Mouse (Mus musculus) heart, adult 18-20 months (tissue): ENCODE measurements around the gene Slc45a3. TPM values are rescaled to one million over a fixed set of nuclear protein-coding genes. Genes with fewer than 3 reads are reported as not detected.
A peak's percentile ranks its signal among the peaks of the same experiment; 100 is the strongest.

Source experiments
- DNase-seq, 2 experiments: peaks; one replicate each; pipeline ENCODE4 v3.0.0; 2021 to 2022; ENCODE audit warnings: mixed read lengths in 1 of 2
- long read RNA-seq, 2 experiments: library from polyadenylated mRNA; stranded (forward); transcript quantifications; one replicate each; pipeline ENCODE4 v2.0.0; 2021
- total RNA-seq, 2 experiments: library from RNA; stranded (reverse); gene quantifications; 2 replicates each; pipeline ENCODE4 v1.2.3; 2021

Slc45a3 gene
- total RNA-seq, result 1 to 10 TPM; 5.4 to 6.9 TPM
- long read RNA-seq, experiment 1, partial matches to known transcripts, result 0 of 6 reads
- long read RNA-seq, experiment 1, other reads (novel, unspliced or antisense), result 2 of 6 reads
- long read RNA-seq, experiment 2, partial matches to known transcripts, result 1 of 4 reads
- long read RNA-seq, experiment 2, other reads (novel, unspliced or antisense), result 1 of 4 reads

DNA sequence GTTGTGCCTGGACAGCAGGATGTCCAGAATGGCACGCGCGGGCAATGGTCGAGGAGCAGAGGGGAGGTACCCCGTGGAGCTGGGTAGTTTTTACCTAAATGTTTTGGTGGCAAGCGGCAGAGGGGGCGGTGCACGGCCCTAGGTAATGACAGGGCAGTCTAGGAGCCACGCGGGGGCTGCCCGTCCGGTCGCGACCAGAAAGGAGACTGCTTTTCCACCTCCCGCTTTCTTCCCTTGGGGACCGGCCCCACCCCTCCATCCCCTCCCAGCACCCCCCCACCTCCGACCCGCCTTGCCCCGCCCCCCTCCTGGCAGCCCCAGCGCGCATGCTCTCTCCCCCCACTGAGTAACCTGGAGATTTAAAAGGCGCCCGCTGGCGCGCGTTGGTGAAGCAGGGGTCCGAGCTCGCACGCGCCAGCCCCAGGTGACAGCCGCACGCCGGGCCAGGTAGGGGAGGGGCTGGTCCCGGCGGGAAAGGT, at the start of gene Slc45a3:
Slc45a3 (plus strand) TSS at position 362 of the 479 bp plus-strand sequence.
- peak; percentile 68 to 73 for DNase-seq

DNA sequence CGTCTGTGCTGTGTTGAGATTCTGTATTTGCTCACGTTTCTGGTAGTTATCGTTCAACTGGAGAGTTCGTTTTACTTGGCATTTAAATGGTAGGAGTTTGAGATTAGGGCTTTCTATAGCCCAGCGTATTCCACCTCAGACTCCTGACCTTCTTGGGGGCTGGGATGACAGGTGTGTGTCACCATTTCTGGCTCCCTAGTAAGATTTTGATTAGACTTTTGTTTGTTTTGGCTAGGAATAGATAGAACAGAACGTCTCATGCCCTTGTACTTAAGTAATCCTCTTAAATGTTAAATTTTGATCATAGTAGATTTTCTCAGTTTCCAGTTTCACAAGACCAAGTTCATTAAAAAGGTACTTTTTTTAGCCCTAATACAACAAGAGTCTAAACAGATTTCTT, 45.1 kb upstream of the Slc45a3 start:
- DNase-seq, result no peak

DNA sequence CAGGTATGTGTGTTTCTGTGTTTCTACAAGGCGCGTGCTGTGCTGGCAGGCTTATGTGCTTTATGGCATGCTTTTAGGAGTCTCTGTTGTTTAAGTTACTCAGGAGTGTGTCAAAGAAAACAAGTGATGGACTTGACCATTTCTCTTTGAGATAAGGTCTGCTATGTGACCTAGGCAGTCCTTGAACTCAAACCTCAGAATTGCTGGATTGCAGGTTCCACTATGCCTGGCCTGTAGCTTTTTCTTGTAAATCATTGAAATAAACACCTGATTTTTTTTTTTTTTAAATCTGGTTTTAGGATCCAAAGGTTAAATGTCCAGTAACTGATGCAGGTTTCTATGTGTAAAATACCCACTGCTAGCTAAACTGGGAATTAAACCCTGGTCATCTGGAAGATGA, 43.7 kb upstream of the Slc45a3 start:
- DNase-seq, result no peak

DNA sequence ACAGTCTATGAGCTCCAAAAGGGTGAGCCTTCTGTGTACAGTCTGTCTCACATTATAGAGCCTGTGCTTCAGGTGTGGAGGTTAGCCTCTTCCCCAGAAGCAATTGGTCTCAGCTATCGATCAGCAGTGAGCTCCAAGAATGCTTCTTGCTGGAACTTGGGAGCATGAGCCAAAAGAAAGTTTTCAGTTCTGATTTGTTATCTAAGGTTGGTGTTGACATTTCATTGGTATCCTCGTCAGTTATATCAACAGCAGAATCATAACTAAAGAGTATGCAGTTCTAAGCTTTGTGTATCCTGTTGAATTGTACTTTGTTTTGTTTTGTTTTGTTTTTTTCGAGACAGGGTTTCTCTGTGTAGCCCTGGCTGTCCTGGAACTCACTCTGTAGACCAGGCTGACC, 40.7 kb upstream of the Slc45a3 start:
- no peak for DNase-seq

DNA sequence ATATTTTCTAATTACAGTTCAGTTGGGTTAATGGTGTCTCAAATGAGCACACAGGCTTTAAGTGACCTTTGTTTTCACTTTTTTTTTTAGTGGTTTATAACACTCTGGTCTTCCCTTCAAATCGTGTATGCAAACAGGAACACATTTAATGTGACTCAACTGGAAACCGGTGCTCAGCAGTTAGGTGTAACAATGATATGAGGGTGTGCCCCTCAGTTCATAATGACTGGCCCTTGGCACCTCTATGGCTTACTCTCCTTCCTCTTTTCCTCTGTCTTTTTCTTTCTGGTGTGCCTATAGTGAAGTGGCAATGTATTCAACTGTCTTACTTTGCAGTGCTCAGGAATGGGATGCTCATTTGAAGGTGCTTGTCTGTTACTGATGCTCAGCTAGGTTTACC, 29.3 kb upstream of the Slc45a3 start:
- DNase-seq, result no peak

DNA sequence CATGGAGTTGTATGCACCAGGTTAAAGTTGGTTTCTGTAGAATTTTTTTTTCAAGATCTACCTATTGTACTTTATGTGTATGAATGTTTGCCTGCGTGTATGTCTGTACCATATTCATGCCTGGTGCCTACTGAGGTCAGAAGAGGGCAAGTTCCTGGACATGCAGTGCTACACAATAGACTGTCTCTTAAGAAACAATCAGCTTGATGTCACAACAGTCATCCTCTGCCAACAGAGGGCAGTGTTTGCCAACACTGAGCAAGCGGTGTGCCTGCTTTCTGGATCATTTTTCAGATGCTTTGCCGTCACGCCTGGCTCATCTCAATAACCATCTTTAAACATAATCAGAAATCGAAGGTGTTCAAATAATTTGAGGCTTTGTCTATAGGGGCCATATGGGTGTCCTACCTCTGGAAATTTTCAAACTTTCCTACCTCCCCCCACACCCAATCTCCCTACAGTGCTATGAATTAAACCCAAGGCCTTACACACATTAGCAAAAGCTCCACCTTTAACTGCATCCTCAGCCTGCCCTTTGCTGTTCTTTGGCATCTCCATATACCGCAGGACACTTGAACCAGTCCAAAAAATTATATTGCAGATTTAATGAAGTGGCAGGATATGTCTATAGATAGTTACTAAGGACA, 25.0 kb upstream of the Slc45a3 start:
- DNase-seq, result peak; percentile 75 to 86

DNA sequence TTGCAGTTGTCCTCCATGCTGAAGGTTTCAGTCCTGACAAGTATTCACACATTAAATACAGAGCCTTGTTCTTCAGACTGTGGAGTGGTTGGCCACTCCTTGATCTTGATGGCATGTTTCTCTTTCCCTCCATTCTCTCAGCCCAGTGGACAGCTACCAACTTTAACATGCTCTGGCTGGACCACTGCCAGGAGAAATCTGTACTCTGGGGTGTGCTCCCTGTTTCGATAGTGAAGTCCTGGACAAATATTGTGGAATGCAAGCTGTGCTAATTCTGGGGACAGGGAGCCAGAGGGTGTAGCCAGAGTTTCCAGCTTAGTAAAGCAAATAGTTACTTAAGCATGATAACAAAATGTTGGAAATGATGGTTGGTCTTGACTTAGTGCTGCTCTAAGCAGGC, 24.0 kb upstream of the Slc45a3 start:
- peak; percentile 72 to 75 for DNase-seq

DNA sequence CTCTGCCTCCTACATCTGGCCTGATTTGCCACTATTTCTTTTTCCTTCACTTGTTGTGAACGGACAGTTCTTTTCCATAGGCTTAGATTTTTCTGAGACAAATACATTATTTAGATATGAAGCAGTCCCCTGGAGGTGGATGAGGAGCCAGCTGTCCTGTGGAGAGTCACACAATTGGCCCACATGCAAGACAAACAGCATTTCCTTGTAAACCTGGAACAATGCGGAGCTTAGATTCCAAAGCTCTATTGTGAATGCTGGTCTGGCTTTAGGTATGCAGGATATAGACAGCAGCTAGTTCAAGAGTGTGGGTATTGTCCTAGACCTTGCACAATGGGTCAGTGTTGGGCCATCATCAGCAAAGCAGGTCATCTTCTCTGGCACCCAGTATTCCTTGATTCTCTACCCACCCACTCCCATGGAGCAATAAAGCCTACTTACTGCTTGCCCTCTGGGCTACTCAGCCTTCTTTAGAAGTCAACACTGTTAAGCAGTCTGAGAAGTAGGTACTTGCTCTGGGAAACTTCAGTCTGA, 22.0 kb upstream of the Slc45a3 start:
- no peak for DNase-seq

DNA sequence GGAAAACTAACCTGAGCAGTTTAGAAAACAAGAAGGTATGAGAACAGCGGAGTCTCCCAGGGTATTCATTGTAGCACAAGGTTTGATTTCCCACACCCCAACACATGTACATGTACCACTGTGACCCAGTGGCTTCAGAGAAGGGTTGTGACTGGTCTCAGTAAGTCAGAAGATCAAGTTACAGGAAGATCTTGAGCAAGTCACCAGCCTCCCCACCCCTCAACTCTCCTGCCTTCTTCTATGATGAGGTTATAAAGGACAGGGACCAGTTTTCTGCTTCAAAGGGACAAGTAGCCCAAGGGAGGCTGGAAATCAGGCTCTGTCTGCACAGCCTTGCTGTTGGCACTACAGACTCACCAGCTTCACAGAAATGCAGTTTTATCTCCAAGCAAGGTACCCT, 21.3 kb upstream of the Slc45a3 start:
- DNase-seq, result no peak

DNA sequence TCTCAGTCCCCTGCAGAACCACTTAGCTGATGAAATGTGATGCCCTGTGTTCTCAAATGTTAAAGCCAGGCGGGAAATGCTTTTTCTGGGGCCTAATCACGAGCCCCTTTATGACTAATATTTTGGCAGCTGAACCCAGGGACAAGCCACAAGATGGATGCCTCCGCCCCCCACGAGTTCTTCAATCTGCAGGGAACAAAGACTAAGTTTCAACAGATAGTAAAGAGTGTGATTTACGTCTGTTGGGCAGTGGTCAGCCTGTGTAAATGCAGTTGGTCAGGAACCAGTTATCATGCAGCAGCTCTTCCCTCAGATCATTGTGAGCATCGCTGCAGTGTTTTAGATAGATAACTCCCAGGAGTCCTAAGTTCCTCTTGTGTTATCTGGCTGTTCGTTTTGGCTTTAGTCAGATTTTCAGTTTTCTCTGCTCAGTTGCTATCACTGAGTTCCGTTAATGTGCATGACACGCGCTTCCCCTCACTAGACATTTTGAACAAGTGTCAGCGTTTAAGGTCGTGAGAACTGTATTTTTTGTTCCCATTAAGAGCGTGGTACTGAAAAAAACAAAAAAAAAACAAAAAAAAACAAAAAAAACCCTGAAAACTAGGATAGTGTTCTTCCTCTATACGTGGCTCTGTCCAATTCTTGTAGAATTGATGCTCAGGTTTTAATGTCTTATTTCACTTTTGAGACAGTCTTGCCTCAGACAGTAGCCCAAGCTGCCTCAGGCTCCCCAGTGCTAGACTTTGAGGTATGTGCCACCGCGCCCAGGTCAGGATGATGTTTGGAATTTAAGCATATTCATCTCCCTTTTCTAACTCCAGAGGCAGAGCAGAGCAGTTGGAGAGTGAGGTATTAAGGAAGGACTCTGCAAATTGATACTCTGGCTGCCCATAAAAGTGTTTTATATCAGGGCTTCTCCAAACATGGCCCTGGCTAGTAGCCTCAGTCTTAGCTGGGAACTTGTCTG, 19.9 kb upstream of the Slc45a3 start:
- peak; percentile 55 to 62 for DNase-seq

DNA sequence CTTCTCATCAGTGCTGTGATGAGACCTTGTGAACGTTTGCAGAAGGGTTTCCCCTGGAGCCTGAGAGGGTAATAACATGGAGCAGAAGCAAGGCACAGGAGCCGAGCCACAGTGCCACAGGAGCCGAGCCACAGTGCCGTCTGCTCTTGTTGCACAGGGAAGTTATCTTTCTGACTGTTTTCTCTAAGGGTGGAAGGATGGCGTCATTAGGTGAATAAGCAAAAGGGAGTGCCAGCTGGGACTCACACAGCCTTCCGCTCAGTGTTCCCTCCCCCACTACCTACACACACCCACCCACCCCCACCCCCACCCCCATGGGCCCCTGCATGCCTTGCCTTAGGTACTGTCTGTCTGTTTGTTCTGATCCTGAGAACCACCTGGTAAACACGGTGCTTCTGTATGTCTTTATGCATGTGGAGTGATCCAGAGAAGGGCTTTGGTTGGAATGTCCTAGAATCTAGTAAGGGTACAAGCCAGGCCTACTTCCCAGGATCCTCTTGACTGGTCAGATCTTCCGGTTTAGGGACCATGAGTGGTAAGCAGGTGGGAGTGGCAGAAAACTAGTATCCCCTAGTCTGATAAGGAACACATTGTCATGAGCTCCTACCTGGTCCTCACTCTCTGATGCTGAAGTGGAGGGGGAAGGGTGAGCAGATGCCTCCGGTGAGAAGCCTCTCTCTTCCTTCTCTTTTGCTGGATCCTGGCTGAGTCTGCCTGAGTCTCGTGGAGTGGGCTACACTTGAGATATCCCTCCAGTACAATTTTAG, 16.9 kb upstream of the Slc45a3 start:
- no peak for DNase-seq

DNA sequence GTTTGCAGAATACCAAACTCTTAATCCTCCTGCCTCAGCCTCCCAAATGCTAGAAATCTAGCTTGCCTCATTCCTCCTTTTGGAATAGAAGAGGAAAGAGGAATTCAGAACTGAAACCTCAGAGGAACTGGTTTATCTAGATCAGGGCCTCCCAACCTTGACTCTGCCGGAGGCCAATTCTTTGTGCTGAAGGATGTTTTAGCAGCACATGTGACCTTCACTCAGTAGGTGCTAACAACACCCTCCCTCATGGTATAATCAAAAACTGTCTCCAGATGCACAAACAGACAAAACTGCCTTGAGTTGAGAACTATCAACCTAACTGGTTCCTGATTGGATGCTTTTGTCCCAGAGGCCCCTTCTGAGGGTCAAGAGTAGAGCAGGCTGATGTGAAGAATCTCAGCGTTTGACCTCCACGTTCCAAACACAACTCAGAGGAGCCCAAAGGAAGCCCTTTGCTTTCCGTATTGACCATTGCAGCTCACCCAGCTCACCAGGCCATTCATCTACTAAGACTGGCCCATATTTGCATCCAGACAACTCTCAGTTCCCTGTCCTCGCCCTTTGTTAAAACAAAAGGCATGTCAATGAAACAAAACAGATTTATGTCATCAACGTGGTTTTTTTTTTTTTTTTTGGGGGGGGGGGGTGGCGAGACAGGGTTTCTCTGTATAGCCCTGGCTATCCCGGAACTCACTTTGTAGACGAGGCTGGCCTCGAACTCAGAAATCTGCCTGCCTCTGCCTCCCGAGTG, 16.1 kb upstream of the Slc45a3 start:
- no peak for DNase-seq

DNA sequence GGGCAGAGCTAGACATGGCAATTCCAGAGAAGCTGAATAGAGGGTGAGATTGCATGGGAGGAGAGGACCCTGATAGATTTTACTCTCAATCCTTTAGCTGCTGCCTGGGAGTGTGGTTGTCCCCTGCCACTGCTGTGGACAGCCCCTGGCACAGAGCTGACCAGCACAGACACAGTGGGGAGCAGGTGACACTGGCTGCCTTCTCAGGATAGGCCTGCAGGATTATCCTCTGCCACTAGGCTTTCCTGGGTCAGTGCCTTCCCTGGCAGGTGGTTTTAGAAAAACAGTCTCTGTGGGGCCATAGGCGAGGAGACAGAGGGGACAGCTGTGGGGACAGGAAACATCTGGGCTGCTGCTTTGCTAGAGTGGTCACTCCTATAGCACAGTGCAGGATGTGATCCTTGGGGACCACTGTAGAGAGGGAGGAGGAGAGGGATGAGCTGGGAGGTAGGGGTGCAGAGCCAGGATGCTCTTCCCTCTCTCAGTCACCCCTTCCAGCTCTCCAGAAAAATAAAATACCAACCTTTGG, 14.7 kb upstream of the Slc45a3 start:
- peak in 1 of 2 experiments; percentile 29 for DNase-seq

DNA sequence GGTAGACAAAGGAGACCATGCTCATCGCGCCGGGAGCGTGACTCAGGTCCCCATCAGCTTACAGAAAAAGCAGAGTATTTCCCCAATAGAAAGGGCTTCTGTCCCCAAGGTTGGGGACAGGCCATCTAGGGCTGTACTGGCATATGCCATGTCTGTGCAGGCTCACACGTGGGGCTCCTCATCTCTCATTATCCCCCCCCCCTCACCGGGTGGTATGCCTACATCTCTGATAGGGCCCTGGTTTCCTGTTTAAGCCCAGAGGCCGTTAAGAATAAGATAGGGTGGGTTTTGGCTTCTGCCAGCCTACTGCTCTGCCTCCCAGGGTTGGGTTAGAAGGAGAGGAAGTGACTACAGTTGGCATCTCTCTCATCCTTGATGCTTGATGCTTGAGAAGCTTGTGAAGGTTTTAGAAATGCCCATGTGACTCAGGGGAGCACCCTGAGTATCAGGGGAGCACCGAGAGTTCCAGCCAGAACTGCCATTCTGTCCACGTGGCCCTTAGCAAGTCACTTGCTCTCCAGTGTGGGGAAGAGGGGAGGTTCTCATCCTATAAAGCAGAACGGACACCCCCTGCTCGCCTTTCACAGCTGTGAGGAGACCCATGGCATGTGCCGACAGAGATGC, 8.4 kb upstream of the Slc45a3 start:
- no peak for DNase-seq

DNA sequence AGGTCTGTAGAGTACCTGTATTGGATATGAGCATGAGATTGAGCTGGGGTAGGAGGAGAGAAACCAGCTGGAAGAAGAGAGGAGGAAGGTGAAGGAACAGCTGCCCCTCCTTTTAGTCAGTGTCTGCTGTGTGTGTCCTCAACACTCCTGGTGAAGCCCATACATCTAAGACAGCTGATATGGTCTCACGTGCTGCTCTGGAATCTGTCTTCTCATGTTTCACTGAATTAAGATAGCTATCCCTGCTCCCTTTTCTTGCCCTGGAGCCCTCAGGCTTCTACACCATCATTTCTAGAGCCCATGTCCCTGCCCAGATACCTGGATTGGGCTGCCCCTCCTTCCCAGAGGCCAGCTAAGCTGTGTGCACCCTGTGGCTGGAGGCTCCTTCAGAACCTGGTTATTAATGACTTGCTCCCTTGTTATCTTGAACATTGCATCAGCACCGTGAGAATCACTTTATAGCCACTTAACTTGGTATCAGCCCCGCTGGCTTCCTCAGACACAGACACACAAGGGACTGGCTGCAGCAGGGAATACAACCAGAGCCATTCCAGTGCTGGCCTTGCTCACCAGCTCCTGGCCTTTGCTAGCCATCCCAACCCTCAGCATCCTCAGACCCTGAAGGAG, 7.5 kb upstream of the Slc45a3 start:
- no peak for DNase-seq

DNA sequence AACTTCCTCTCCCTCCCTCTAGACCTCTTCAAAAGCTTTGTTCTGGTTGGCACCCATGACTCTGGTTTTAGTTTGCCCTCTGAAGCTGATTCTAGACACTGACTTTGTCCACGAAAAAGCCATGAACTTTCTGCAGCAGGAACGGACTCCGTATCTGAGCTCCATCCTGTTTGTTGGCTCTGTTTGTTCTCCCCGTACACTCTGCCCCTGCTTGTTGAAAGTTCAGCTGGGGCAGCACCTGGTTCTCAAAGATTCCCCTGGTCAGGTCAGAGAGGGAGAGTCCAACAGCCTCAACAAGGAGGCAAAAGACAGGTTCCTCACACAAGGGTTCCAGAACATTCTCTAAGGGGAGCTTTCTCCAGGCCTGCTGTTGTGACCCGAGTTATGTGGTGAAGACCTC, 5.4 kb upstream of the Slc45a3 start:
- no peak for DNase-seq

DNA sequence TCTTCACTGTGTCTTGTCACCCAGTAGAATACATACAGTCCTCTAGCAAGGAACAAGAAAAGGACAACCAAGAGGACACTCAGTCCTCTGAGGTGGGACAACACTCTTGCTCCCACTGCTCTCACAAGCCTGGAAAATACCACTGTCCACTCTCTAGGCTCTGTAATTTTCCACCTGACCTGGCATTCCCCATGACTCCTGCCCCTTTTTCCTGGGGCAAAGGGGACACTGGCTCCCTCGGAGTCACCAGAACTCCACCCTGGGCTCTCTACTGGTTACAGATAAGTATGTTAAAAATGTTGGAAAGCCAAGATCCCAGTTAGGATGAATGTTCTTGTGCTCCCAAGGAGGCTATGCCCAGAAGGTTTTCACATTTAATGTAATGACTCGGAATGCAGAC, 1.8 kb upstream of the Slc45a3 start:
- DNase-seq, result no peak

DNA sequence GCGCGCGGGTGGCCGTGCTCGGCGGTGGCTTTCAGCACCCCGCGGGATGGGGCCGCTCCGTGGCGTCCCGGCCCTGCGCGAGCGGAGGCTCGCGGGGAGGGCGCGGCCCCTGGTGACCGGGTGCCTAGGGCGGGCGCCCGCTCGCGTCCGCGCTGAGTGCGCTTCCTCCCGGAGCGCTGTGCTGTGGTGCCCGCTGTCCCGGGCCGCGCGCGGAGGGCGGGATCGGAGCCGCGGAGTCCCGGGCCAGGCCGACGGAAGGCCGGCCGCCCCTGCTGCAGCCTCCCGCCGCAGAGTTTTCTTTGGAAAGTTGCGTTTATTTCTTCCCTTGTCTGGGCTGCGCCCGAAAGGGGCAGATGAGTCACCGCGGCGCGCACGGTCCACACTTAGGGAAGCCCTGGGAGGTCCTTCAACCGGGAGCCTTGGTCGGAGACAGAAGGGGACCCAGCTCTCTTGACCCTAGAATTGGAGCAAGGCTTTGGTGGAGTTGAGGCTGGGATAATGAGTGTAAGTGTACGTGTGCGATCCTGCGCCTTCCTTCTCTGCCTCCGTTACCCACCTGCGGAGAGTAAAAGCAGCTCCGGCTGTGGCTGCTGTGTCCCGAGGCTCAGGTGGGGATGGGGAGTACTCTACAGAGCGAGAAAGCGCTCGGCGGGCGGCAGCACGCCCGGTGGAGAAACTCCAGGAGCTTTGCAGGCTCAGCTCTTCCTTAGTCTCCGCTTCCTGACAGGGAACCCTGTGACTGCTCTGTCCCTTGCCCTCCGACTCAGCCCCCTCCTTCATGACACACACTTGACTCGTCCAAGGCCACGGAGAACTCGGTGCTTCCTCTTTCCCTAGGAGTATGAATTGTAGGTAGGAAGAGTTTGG, 551 bp downstream of the Slc45a3 start:
- DNase-seq, result peak in 1 of 2 experiments; percentile 60

DNA sequence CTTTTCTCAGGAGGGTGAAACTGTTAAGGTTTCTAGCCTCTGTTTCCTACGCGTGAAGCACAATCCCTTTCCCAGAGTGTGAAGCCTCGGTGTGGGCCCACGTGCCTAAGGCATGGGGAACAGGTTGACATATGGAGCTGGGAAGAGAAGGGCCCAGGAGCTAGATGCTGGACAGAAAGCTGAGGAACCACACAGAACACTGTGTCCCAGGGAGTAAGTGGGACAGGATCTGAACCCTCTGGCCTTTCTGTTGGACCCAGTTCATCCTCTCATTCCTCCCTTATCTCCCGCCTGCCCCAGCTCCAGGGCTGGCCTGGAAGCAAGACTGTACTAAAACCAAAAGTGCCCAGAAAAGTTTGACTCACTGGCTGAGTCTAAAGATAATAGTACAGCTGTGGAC, 1.3 kb downstream of the Slc45a3 start:
- DNase-seq, result peak; percentile 61 to 84
